26 mouse cellular contexts compared by ENCODE assay signal in the genomic region with DNA sequence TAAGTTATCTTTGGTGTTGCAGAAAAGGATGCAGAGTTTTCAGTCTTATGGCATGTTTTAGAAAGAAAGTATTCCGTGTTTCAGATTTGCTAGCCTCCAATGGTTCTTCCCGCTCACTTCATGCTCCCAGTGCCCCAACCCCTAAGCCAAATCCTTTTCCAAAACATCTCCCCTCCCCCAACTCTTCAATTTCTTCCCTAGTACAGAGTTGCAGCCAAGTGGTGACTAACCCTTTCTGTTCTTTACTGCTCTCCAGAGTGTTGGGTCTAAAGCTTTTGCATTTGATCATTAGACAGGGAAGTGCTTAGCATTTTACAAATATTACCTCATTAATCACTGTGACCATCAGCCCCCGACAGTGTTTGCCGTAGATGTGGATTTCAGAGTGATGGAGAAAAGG.
DNase-seq lines count a peak whose midpoint lies in the region; ATAC-seq lines count a peak whose summit lies in the region.
"Had no signal": no experiment of that assay in that cellular context is flagged by ENCODE, and none has a peak within 500 bp of the region (broad histone marks: within the 10 kb centered on the region; RNA-seq: fewer than 3 reads in every experiment).

No protein-coding gene starts in this region.

- H3K9ac ChIP-seq in forebrain, embryonic 16.5 days (replicated peaks; ENCODE audit: low read depth, low read length) = no peak overlapping the region
- H3K9ac ChIP-seq in forebrain, embryonic 11.5 days (ENCODE audit: low read length) = no peak overlapping the region
- H3K9ac ChIP-seq in neural tube, embryonic 13.5 days = no peak overlapping the region
- H3K9ac ChIP-seq in limb, embryonic 13.5 days = no peak overlapping the region
- H3K9ac ChIP-seq: liver, postnatal 0 days; midbrain, embryonic 12.5 days had no signal

- H3K36me3 ChIP-seq in forebrain, embryonic 16.5 days (ENCODE audit: control insufficient read depth, insufficient read depth) = no peaks in the 10 kb centered on the region
- H3K36me3 ChIP-seq in forebrain, embryonic 11.5 days (ENCODE audit: control insufficient read depth, insufficient read depth, low read length) = no peaks in the 10 kb centered on the region
- H3K36me3 ChIP-seq in neural tube, embryonic 13.5 days = no peaks in the 10 kb centered on the region
- no peaks in the 10 kb centered on the region for H3K36me3 ChIP-seq in limb, embryonic 13.5 days
- H3K36me3 ChIP-seq: G1E; hindbrain, embryonic 10.5 days; midbrain, embryonic 12.5 days had no signal

- peaks cover 29% of the 10 kb centered on the region for H3K4me1 ChIP-seq in forebrain, embryonic 16.5 days (replicated peaks; ENCODE audit: control insufficient read depth, insufficient read depth, low read length)
- H3K4me1 ChIP-seq in forebrain, embryonic 11.5 days (replicated peaks; ENCODE audit: control insufficient read depth, insufficient read depth, low read length) = peaks cover 3% of the 10 kb centered on the region; the same call in 1 of the 2 replicates
- peaks cover 19% of the 10 kb centered on the region for H3K4me1 ChIP-seq in neural tube, embryonic 13.5 days (replicated peaks)
- H3K4me1 ChIP-seq in limb, embryonic 13.5 days = peaks cover 64% of the 10 kb centered on the region

- DNase-seq in forebrain, embryonic 11.5 days (ENCODE audit: low spot score) = no peak
- no peak for DNase-seq in neural tube, embryonic 10.5 days (ENCODE audit: extremely low spot score, low spot score)
- DNase-seq in layer of hippocampus, adult 18-20 months (ENCODE audit: low spot score in 2 of 2) = no peak
- no peak for DNase-seq in frontal cortex, postnatal 36 days (ENCODE audit: low spot score in 2 of 2)
- DNase-seq: adrenal gland, adult 8-10 months; B cell, adult 2 months; cerebellum, adult 2 months; cerebellum, postnatal 25 days; gastrocnemius, adult 2 months; kidney, adult 9 months; kidney, postnatal 36 days; liver, postnatal 0 days; lung, postnatal 14 days; right cerebral cortex, postnatal 14 days; spleen, adult 18-20 months; thymus, postnatal 36 days had no signal

- 18% methylated on average over 4 of the region's 4 CpGs for WGBS in forebrain, embryonic 16.5 days
- WGBS in forebrain, embryonic 11.5 days = 67% methylated on average over 4 of the region's 4 CpGs
- WGBS in neural tube, embryonic 13.5 days = 42% methylated on average over 4 of the region's 4 CpGs
- 19% methylated on average over 4 of the region's 4 CpGs for WGBS in limb, embryonic 13.5 days

- no peak overlapping the region for H3K27ac ChIP-seq in forebrain, embryonic 16.5 days (ENCODE audit: low read length)
- H3K27ac ChIP-seq in forebrain, embryonic 11.5 days (ENCODE audit: low read depth, low read length) = no peak overlapping the region
- 0 out of 2 replicates have a peak overlapping the region, but pooled peaks have one; percentile 13 for H3K27ac ChIP-seq in neural tube, embryonic 13.5 days (replicated peaks)
- peak overlapping the region; percentile 69; the same call in 1 of the 2 replicates for H3K27ac ChIP-seq in limb, embryonic 13.5 days
- H3K27ac ChIP-seq: gastrocnemius, adult 2 months; hindbrain, embryonic 10.5 days; midbrain, embryonic 12.5 days had no signal

- no peaks in the 10 kb centered on the region for H3K27me3 ChIP-seq in forebrain, embryonic 16.5 days (replicated peaks; ENCODE audit: control insufficient read depth, insufficient read depth, low read length)
- H3K27me3 ChIP-seq in forebrain, embryonic 11.5 days (ENCODE audit: control insufficient read depth, insufficient read depth, low read length) = no peaks in the 10 kb centered on the region
- peaks cover 7% of the 10 kb centered on the region for H3K27me3 ChIP-seq in neural tube, embryonic 13.5 days
- no peaks in the 10 kb centered on the region for H3K27me3 ChIP-seq in limb, embryonic 13.5 days
- H3K27me3 ChIP-seq: CH12.LX had no signal

- no peak overlapping the region; the same call in 1 of the 2 replicates for H3K4me2 ChIP-seq in forebrain, embryonic 16.5 days (ENCODE audit: low read length)
- H3K4me2 ChIP-seq in forebrain, embryonic 11.5 days (ENCODE audit: low read depth, low read length, severe bottlenecking) = no peak overlapping the region
- H3K4me2 ChIP-seq in neural tube, embryonic 13.5 days = no peak overlapping the region
- peak overlapping the region; percentile 31 for H3K4me2 ChIP-seq in limb, embryonic 13.5 days (replicated peaks)
- H3K4me2 ChIP-seq: liver, embryonic 11.5 days; midbrain, embryonic 12.5 days had no signal

- no peaks in the 10 kb centered on the region for H3K9me3 ChIP-seq in forebrain, embryonic 16.5 days (ENCODE audit: control insufficient read depth, low read length)
- H3K9me3 ChIP-seq in forebrain, embryonic 11.5 days (ENCODE audit: control insufficient read depth, low read length) = no peaks in the 10 kb centered on the region
- no peaks in the 10 kb centered on the region for H3K9me3 ChIP-seq in neural tube, embryonic 13.5 days
- H3K9me3 ChIP-seq in limb, embryonic 13.5 days = no peaks in the 10 kb centered on the region
- H3K9me3 ChIP-seq: hindbrain, embryonic 10.5 days; midbrain, embryonic 12.5 days had no signal

- no peak overlapping the region for H3K4me3 ChIP-seq in forebrain, embryonic 16.5 days (replicated peaks; ENCODE audit: low read length)
- no peak overlapping the region for H3K4me3 ChIP-seq in forebrain, embryonic 11.5 days (ENCODE audit: low read depth, low read length)
- H3K4me3 ChIP-seq in neural tube, embryonic 13.5 days = no peak overlapping the region
- no peak overlapping the region for H3K4me3 ChIP-seq in limb, embryonic 13.5 days
- H3K4me3 ChIP-seq: gastrocnemius, adult 2 months; hindbrain, embryonic 10.5 days; midbrain, embryonic 12.5 days had no signal

- peak; percentile 69 for ATAC-seq in forebrain, embryonic 16.5 days
- no peak for ATAC-seq in forebrain, embryonic 11.5 days (replicated peaks; ENCODE audit: low FRiP score)
- 0 out of 2 replicates have a peak, but pooled peaks have one; percentile 40 for ATAC-seq in neural tube, embryonic 13.5 days (ENCODE audit: low read depth)
- ATAC-seq in limb, embryonic 13.5 days (ENCODE audit: low FRiP score, low read depth) = no peak
- ATAC-seq: hindbrain, embryonic 16.5 days; intestine, embryonic 16.5 days; liver, postnatal 0 days had no signal

Comparison
In these comparisons a context has a peak if more than half of its experiments do, and no peak if none do; other contexts are left out.
1. ATAC-seq: peak in forebrain, embryonic 16.5 days (single experiment) and neural tube, embryonic 13.5 days (single experiment); none in forebrain, embryonic 11.5 days (single experiment) and limb, embryonic 13.5 days (single experiment).
2. H3K27ac ChIP-seq: peak in neural tube, embryonic 13.5 days (single experiment) and limb, embryonic 13.5 days (single experiment); none in forebrain, embryonic 16.5 days (single experiment) and forebrain, embryonic 11.5 days (single experiment).